Mouse (Mus musculus): ENCODE measurements around the gene Plekhj1.

Gene Plekhj1

DNA sequence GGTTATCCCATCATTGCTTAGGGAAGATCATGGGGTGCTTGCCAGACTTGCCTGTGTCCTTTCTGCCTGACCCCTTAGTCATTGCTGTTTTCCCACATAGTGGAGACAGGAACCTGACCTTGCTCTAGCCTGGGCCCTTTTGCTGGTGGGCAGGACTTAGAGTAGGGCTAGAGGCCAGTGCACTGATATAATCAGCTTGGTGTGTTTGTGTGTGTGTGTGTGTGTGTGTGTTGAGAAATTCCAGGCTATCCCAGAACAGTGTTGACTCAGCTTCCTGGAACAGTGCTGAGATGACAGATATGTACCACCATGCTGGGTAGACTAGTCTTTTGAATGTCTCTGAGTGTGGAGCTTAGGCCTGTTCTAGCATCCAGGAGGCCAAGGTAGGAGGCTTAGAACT, 18.9 kb downstream of the Plekhj1 start:
- no peak for DNase-seq (ENCODE audit: low spot score in 2 of 2)

GRCm38 (mm10) chr10:80777123-80777522, 21.3 kb downstream of the Plekhj1 start:
- no peak for DNase-seq (ENCODE audit: low spot score in 2 of 2)

DNA sequence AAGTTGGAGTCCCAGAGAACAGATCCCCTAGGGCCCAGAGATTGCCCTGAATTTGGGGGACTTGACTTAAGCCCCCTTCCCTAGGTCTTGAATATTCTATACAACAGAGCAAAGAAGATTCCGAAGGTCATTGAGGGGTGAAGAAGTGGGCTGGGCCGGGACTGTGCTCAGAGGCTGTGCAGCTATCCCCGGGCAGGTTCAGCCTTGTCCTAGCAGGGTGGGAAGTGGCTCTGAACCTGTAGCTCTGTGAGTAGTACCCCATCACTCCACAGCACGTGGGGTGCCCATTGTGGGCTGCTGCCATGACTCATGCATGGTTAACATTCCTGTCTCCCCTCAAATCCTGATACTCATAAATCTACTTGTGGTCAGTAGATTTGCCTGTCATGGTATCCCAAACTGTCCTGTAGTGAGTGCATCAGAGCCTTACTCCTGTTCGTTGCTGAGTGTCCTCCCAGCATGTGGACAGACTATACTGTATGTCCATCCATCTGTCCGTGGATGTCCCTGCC, 22.0 kb downstream of the Plekhj1 start:
- no peak for DNase-seq (ENCODE audit: low spot score in 2 of 2)

DNA sequence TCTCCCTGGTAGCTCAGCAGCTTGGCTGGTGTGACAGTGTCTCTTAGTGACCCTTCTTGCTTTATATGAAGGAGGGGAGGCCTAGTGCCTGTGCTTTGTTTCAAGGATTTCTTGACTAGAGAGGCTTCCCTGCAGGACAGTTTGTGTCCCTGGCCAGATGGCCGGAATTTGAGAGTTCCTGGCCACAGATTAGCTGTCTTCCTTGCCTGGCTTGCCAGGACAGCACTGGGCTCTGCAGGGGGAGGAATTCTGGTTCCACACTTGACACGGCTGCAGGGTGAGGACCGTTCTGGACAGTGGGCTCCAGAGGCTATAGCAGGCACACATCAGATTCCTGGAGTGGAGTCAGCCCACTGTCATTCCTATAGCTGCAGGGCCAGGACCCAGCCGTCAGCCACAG, 22.7 kb downstream of the Plekhj1 start:
- DNase-seq (ENCODE audit: low spot score in 2 of 2): no peak

DNA sequence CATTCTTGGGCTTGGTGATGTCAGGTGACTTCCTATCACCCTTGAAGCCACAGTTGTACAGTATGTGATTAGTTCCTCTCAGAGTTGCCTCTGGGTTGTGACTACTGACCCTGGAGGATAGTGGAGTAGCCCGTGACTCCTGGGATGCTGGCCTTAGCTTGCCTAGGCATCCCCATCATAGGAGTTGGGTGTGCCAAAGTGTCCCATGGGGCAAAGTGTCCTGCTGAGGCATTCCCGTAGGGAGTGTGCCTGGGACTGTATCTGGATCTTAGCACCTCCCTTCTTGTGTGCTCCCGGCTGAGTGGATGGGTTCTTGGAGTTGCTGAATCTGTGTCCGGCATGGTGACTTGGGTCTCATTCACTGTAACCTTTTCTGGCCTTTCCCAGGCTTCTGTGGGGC, 23.4 kb downstream of the Plekhj1 start:
- no peak for DNase-seq (ENCODE audit: low spot score in 2 of 2)

DNA sequence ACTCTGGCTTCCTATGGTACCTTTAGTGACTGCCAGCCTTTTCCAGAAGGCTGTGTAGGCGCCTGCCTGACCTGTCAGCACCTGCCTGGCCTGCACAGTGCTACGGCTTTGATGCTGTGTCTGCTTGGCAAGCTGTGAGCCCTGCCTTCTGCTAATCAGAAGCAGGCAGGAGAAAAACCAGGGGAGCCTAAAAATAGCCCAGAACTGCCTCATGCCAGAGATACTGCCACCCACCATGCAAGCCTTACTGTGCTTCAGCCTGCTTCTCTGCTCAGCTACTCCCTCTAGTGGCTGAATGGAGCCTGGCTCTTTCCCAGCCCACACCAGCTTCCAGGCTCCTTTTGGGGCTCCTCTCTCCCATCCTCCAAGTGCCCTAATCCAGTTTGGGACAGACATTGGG, 23.9 kb downstream of the Plekhj1 start:
- peak; percentile 32 to 71 for DNase-seq (ENCODE audit: low spot score in 2 of 2)

- DNase-seq (ENCODE audit: low spot score in 2 of 2): no peak
These were observed 24.6 kb downstream of the Plekhj1 start for GRCm38 (mm10) chr10:80773816-80774215.

DNA sequence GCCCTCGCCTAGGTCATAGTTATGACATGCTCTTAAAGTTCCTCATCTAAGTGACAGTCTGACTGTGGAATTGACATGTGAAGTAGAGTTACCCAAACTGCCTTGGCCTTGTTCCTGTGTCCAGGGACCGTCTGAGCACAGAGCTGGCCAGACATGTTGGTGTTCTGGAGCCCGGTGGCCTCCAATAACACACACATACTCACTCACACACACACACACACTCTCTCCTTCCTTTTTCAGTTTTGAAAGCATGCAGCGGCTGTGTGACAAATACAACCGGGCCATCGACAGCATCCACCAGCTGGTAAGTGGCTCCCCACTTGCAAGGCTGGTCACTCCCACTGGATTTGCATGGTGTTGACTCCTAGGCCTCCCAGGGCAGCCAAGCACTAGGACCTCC, 30.1 kb downstream of the Plekhj1 start:
- DNase-seq (ENCODE audit: low spot score in 2 of 2): no peak

DNA sequence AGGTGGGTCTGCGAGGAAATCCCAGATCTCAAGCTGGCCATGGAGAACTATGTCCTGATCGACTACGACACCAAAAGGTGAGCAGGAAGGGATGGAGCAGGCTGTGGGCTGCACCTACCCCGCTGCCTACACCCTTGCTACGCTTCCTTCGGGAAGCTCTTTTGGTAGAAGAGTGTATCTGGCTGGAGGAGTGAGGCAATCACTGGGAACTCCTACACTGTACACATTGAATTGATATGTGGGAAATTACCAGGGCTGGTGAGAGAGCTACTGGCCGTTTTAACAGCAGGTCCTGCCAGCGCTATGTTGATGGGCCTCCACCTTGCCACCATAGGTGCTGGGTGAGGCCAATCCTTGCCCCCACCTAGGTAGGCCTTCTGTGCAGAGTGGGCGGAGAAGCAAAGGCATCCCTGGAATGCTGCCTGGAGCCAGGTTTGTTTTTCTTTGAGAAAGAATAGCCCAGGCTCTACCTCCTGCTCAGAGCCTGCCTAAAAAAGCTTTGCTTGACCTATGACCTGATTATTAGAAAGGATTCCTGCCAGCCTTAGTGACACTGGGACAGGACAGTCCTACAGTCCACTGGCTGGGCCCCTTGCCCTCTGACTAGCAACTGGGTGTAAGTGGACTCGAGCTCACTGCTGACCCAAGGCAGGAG, 32.1 kb downstream of the Plekhj1 start:
- no peak for DNase-seq (ENCODE audit: low spot score in 2 of 2)

- no peak for DNase-seq (ENCODE audit: low spot score in 2 of 2)
These were observed 32.7 kb downstream of the Plekhj1 start for GRCm38 (mm10) chr10:80765746-80766145.

- no peak for DNase-seq (ENCODE audit: low spot score in 2 of 2)
These were observed 34.9 kb downstream of the Plekhj1 start for GRCm38 (mm10) chr10:80763502-80763901.

DNA sequence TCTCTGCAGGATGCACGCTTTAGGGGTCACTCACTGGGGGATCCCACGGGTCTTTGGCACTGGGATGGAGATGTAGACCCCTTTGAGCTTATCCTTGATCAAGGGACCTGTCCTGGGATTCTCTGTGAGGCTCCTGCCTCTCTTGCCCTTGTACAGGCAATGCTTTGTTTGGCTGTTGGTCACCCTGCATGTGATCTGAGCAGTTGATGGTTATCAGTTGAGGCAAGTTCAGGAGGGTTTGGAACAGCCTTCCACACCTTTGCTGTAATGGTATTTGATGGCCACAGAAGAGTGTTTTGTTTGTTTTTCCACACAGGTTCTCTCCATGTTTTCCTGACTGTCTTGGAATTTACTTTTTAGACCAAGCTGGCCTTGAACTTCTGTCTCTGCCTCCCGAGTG, 36.6 kb downstream of the Plekhj1 start:
- DNase-seq (ENCODE audit: low spot score in 2 of 2): no peak

DNA sequence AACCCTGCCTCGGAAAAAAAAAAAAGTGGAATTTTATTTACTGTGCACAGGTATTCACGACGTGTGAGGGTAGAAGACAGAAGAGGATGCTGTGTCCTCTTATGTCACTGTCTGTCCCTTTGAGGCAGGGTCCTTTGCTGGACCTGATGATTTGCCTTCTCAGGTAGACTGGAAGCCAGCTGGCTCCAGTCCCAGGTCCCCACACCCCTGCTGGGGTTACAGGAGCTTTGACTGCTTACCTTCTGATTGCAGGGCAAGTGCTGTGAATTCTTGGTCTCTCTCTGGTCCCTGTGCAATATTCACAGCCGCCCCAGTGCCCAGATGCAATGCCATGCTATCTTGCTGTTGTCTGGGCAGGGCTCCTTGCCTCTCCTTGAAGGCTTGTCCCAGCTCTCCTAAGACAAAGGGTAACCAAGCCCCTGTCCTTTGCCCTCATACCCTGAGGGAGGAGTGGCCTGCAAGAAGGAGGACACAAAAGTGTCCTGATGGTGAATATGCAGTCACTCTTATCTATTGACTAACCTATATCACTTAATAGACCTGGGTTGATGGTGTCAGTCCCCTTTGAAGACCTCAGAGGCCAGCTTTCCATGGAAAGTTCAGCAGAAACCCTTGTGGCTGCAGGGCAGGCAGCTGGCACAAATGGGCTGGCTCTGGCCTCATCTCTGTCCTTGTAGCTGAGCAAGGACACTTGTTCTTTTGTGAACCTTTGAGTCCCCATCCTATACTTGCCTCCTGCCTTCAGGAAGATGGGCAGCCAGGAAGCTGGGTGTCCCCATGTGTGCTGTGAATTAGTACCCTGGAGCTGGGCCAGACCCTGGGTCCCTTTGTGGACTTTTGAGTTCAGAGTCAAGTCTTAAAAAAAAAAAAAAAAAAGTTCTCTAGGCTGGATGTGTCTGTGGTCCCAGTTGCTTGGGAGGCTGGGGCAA, 37.6 kb downstream of the Plekhj1 start:
- DNase-seq (ENCODE audit: low spot score in 2 of 2): no peak

DNA sequence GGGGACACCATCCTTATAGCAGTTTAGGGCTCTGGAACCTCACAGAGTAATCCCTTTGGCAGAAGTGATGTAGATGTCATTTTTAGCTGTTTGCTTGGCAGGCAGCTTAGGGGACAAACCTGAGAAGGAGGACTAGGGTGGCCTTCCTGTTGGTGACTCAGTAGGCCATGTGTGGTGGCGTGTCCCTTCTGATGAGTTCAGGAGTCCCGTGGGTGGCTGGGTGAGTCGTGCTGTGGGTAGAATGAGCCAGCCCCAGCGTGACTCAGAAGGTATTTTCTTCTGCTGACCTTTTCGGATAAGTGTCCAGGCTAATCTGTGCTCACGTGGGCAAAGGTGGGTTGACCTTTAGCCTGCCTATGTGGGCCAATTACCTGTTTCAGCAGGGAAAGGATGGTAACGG, 39.8 kb downstream of the Plekhj1 start:
- DNase-seq (ENCODE audit: low spot score in 2 of 2): no peak

- DNase-seq (ENCODE audit: low spot score in 2 of 2): peak; percentile 69 to 78
These were observed 40.7 kb downstream of the Plekhj1 start for GRCm38 (mm10) chr10:80757717-80758116.

- no peak for DNase-seq (ENCODE audit: low spot score in 2 of 2)
These were observed 41.5 kb downstream of the Plekhj1 start for GRCm38 (mm10) chr10:80756967-80757366.

DNA sequence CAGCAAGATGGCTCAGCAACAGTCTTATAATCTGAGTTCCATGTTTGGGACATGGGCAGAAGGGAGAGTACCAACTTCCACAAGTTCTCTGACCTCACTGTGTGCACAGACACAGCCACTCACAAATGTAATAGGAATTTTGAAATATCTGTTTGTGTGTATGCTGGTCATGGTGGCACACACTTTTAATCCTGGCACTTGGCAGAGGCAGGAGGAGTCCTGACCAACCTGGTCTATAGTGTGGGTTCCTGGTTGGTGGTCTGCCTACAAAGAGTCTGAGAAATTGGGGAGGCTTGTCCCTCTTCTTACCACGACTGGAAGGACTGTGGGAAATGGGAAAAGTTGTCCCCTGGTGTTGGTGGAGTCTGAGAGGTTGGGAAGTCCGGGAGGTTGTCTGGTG, 41.9 kb downstream of the Plekhj1 start:
- no peak for DNase-seq (ENCODE audit: low spot score in 2 of 2)

DNA sequence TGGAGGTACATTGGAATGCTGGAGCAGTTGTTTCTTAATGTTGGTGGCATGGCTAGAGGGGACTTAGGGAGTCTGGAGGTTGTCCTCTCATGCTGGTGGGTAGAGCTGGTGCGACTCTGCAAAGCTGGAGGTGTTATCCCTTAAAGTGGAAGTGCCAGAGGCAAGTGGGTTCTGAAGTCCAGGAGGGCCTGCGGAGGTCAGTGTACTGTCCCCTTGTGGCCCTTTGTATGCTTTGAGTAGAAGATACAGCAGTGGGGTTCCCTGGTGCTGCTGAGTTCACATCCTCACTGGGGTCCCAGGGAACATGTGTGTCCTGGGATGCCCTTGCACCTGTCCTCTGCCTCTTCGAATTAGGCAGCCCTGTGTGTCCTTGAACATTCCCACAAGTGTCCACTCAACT, 42.3 kb downstream of the Plekhj1 start:
- no peak for DNase-seq (ENCODE audit: low spot score in 2 of 2)

- no peak for DNase-seq (ENCODE audit: low spot score in 2 of 2)
These were observed 43.0 kb downstream of the Plekhj1 start for GRCm38 (mm10) chr10:80755291-80756015.

GRCm38 (mm10) chr10:80754594-80755290, 43.7 kb downstream of the Plekhj1 start, which contains the start of gene Dot1l:
Dot1l (plus strand) TSS chr10:80755206.
- DNase-seq (ENCODE audit: low spot score in 2 of 2): peak; percentile 98 to 99

DNA sequence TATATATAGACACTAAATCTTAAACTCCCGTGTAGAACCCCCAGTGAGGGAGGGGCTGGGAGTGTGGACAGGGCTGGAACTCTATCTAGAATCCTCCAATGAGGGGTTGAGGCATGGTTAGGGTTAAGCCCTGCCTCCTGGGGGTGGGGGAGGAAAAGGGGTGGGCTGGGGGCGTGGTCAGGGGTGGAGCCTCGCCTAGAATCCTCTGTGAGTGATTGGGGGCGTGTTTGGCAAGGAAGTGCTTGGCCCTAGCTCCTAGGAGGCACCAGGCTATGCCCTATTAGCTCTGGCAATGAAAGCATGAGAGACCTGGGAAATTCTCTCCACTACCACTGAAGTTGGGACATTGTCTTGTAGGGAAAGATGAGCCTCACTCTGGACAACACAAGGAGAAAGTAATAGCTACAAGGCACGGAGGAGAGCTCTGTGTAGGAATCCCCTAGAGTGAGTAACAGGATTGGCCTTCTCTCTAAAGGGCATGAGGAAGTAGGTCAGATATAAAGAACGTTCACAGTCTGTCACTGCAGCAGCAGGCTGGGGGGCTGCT, 46.3 kb downstream of the Plekhj1 start:
- peak; percentile 62 to 71 for DNase-seq (ENCODE audit: low spot score in 2 of 2)

All from thymus, postnatal 10 days (tissue).